Mouse (Mus musculus): ENCODE results near the gene Gm42906. TPM values are rescaled to one million over a fixed set of nuclear protein-coding genes. Genes with fewer than 3 reads are reported as not detected.

Gm42906 gene
- polyA plus RNA-seq, 1 experiment from 2014 or later: not detected

GRCm38 (mm10) chr5:151251656-151252055, 176.3 kb downstream of the Gm42906 start:
- Histone ChIP-seq H3K4me1 (replicated peaks; ENCODE audit: control insufficient read depth, insufficient read depth, low read length) (no peaks in the 10 kb centered on the region; the same call in 1 of the 2 replicates), H3K36me3 (ENCODE audit: control insufficient read depth, insufficient read depth) (no peaks in the 10 kb centered on the region), H3K4me3 (ENCODE audit: low read depth, low read length) (no peak overlapping the region), H3K4me2 (replicated peaks; ENCODE audit: low read depth) (no peak overlapping the region), H3K27me3 (replicated peaks; ENCODE audit: control insufficient read depth, insufficient read depth, low read length) (no peaks in the 10 kb centered on the region), H3K9me3 (ENCODE audit: control insufficient read depth) (no peaks in the 10 kb centered on the region), H3K27ac (ENCODE audit: low read depth, low read length) (no peak overlapping the region), H3K9ac (ENCODE audit: low read depth, low read length) (no peak overlapping the region)
- no peak for ATAC-seq
- WGBS: 65% methylated on average over 8 of the region's 8 CpGs
- TF ChIP-seq CTCF (IDR thresholded peaks at IDR 0.05; ENCODE audit: low read depth): no peak

GRCm38 (mm10) chr5:151248671-151249620, 179.0 kb downstream of the Gm42906 start:
- Histone ChIP-seq H3K4me3 (ENCODE audit: low read depth, low read length) (no peak overlapping the region), H3K27me3 (replicated peaks; ENCODE audit: control insufficient read depth, insufficient read depth, low read length) (no peaks in the 10 kb centered on the region), H3K36me3 (ENCODE audit: control insufficient read depth, insufficient read depth) (no peaks in the 10 kb centered on the region), H3K4me2 (replicated peaks; ENCODE audit: low read depth) (no peak overlapping the region), H3K9ac (ENCODE audit: low read depth, low read length) (no peak overlapping the region), H3K4me1 (replicated peaks; ENCODE audit: control insufficient read depth, insufficient read depth, low read length) (no peaks in the 10 kb centered on the region; the same call in 1 of the 2 replicates), H3K27ac (ENCODE audit: low read depth, low read length) (no peak overlapping the region), H3K9me3 (ENCODE audit: control insufficient read depth) (no peaks in the 10 kb centered on the region)
- no peak for TF ChIP-seq CTCF (IDR thresholded peaks at IDR 0.05; ENCODE audit: low read depth)
- no peak for ATAC-seq
- 56% methylated on average over 10 of the region's 10 CpGs for WGBS

- H3K36me3 ChIP-seq (ENCODE audit: control insufficient read depth, insufficient read depth): no peaks in the 10 kb centered on the region
- no peak overlapping the region for H3K9ac ChIP-seq (ENCODE audit: low read depth, low read length)
- H3K9me3 ChIP-seq (ENCODE audit: control insufficient read depth): no peaks in the 10 kb centered on the region
- no peaks in the 10 kb centered on the region for H3K27me3 ChIP-seq (replicated peaks; ENCODE audit: control insufficient read depth, insufficient read depth, low read length)
- no peaks in the 10 kb centered on the region; the same call in 1 of the 2 replicates for H3K4me1 ChIP-seq (replicated peaks; ENCODE audit: control insufficient read depth, insufficient read depth, low read length)
- peak overlapping the region; percentile 61; the same call in 1 of the 2 replicates for H3K27ac ChIP-seq (ENCODE audit: low read depth, low read length)
- H3K4me3 ChIP-seq (ENCODE audit: low read depth, low read length): no peak overlapping the region
- no peak for TF ChIP-seq CTCF (IDR thresholded peaks at IDR 0.05; ENCODE audit: low read depth)
- no peak for ATAC-seq
- no peak overlapping the region for H3K4me2 ChIP-seq (replicated peaks; ENCODE audit: low read depth)
- WGBS: 66% methylated on average over 2 of the region's 2 CpGs
Observed at GRCm38 (mm10) chr5:151248084-151248483, 179.9 kb downstream of the Gm42906 start.

DNA sequence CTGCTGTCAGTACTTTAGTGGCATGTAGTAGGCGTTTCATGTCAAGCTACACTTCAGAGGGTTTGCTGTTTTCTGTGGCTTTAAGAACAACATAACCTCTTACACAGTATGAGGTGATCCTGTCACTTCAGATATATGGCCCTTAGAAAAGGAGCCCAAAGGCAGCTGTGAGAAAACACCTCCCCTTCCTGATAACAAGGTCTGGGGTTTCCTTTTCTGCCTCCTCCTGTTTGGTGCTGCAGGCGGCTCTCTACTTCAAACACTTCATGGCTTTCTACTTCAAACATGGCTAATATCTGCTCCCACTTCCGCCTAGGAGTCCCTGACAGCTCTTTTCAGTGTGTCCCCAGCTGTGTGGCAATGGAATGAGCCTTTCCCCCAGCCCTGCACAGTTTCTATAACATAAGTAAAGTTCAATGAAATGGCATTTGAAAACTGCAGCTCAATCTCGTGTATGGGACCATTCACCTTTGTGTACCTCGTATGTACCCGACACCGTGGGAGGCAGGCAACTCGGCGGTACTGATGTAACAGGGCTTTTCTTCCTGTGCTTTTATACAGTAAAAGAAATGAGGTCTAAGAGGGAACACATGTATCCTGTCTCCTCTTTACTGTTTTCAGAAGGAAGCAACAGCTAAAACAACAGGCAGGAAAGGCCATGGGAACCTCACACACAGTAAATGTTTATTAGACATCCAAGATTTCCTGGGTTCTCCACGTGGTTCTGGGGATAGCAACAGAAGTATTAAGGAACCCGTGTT, 180.7 kb downstream of the Gm42906 start:
- Histone ChIP-seq H3K27ac (ENCODE audit: low read depth, low read length) (peak overlapping the region; percentile 61; the same call in 1 of the 2 replicates), H3K4me3 (ENCODE audit: low read depth, low read length) (no peak overlapping the region), H3K4me1 (replicated peaks; ENCODE audit: control insufficient read depth, insufficient read depth, low read length) (no peaks in the 10 kb centered on the region; the same call in 1 of the 2 replicates), H3K36me3 (ENCODE audit: control insufficient read depth, insufficient read depth) (no peaks in the 10 kb centered on the region), H3K9me3 (ENCODE audit: control insufficient read depth) (no peaks in the 10 kb centered on the region), H3K9ac (ENCODE audit: low read depth, low read length) (no peak overlapping the region), H3K4me2 (replicated peaks; ENCODE audit: low read depth) (peak overlapping the region; percentile 21; the same call in 1 of the 2 replicates), H3K27me3 (replicated peaks; ENCODE audit: control insufficient read depth, insufficient read depth, low read length) (no peaks in the 10 kb centered on the region)
- WGBS: 31% methylated on average over 11 of the region's 11 CpGs
- TF ChIP-seq CTCF (IDR thresholded peaks at IDR 0.05; ENCODE audit: low read depth): no peak
- ATAC-seq: peak; percentile 69

GRCm38 (mm10) chr5:151246287-151246686, 181.7 kb downstream of the Gm42906 start:
- TF ChIP-seq CTCF (IDR thresholded peaks at IDR 0.05; ENCODE audit: low read depth): no peak
- H3K27me3 ChIP-seq (replicated peaks; ENCODE audit: control insufficient read depth, insufficient read depth, low read length): no peaks in the 10 kb centered on the region
- 46% methylated on average over 2 of the region's 2 CpGs for WGBS
- no peaks in the 10 kb centered on the region for H3K36me3 ChIP-seq (ENCODE audit: control insufficient read depth, insufficient read depth)
- no peaks in the 10 kb centered on the region; the same call in 1 of the 2 replicates for H3K4me1 ChIP-seq (replicated peaks; ENCODE audit: control insufficient read depth, insufficient read depth, low read length)
- H3K9ac ChIP-seq (ENCODE audit: low read depth, low read length): no peak overlapping the region
- H3K27ac ChIP-seq (ENCODE audit: low read depth, low read length): no peak overlapping the region
- peak; percentile 88 for ATAC-seq
- no peak overlapping the region for H3K4me3 ChIP-seq (ENCODE audit: low read depth, low read length)
- H3K9me3 ChIP-seq (ENCODE audit: control insufficient read depth): no peaks in the 10 kb centered on the region
- no peak overlapping the region; the same call in 1 of the 2 replicates for H3K4me2 ChIP-seq (replicated peaks; ENCODE audit: low read depth)

GRCm38 (mm10) chr5:151245571-151245970, 182.4 kb downstream of the Gm42906 start:
- Histone ChIP-seq H3K27ac (ENCODE audit: low read depth, low read length) (no peak overlapping the region), H3K4me3 (ENCODE audit: low read depth, low read length) (no peak overlapping the region), H3K9ac (ENCODE audit: low read depth, low read length) (no peak overlapping the region), H3K4me2 (replicated peaks; ENCODE audit: low read depth) (no peak overlapping the region), H3K36me3 (ENCODE audit: control insufficient read depth, insufficient read depth) (no peaks in the 10 kb centered on the region), H3K27me3 (replicated peaks; ENCODE audit: control insufficient read depth, insufficient read depth, low read length) (no peaks in the 10 kb centered on the region), H3K9me3 (ENCODE audit: control insufficient read depth) (no peaks in the 10 kb centered on the region), H3K4me1 (replicated peaks; ENCODE audit: control insufficient read depth, insufficient read depth, low read length) (no peaks in the 10 kb centered on the region; the same call in 1 of the 2 replicates)
- ATAC-seq: peak; percentile 67
- no peak for TF ChIP-seq CTCF (IDR thresholded peaks at IDR 0.05; ENCODE audit: low read depth)
- WGBS: 46% methylated on average over 5 of the region's 5 CpGs
